Mouse (Mus musculus) megakaryocyte-erythroid progenitor cell, adult 5-6 weeks (primary cell): ENCODE measurements at regions not wholly inside any gene's neighbourhood (a gene's known extent, or its start where the extent isn't known, plus 50 kb on each side); places are given as distances from the start of the nearest gene placed in this dataset.

Experiments
- ATAC-seq: replicated peaks from 2 replicates; pipeline ENCODE4 v1.8.0; 2016; ENCODE audit warnings: mild to moderate bottlenecking, inconsistent platforms; ENCODE audit not compliant: severe bottlenecking, poor library complexity, low FRiP score, low TSS enrichment

GRCm38 (mm10) chr4:31455466-31455865, 508.4 kb upstream of the Map3k7 start:
- no peak for ATAC-seq

DNA sequence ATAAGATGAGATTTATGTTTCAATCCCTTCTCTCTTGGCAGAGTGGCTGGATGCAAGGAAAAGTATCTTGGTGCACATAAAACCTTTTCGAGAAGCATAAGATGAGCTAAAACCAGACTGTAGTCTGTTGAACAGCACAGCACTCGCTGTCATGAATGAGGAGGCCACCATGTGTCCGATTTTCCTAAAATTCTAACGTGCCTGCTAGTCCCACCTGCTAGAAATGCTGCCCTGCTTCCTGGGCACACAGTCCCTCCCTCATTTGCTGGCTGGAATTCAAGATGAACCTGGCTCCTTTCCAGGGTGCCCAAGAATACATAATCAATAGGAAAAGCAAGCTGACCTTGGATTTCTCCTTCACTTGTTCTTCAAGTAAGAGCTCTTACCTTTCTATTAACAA, 501.4 kb upstream of the Map3k7 start:
- no peak for ATAC-seq

DNA sequence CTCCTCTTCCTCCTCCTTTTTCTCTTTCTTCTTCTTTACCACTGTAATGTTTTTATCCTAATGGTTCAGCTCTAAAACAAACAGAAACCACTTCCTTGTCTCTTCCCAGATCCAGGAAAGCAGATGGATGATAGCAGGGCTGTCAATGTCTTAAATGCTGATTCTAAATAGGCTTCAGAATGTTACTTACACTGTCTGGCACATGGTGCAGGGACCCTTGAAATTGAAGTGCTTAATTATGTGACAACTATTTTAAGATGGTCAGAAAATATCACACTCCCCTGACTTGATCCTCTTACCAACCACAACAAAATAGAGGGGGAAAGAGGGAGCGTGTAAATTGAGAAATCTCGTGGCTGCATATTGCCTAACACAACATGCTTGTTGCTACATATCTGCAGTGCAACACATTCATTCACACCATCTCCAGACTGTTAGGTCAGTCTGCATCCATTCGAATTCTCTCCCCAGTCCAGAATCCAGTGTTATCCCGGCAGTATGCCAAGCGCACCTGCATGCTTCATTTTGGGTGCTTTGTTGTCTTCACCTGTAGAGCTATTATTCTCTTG, 500.7 kb upstream of the Map3k7 start:
- no peak for ATAC-seq

- ATAC-seq = no peak
These were observed 495.6 kb upstream of the Map3k7 start for GRCm38 (mm10) chr4:31468306-31468705.

GRCm38 (mm10) chr4:31469803-31470202, 494.1 kb upstream of the Map3k7 start:
- no peak for ATAC-seq

DNA sequence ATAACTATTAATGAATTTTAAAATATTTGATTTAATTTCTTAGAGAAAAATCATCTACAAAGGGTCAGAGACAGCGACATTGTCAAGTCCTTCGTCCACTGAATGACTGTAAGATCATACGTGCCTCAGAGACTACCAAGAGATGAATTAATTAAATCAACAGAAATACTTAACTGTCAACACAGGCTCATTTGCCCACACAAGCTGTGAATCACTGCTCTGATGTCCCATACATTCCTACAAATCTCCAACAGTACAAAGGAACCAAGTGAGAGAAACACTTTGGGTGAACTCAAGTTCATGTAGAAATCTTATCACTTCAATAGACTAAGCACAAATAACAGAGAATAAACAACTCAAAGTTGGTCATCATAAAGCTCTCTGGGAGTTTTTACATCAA, 471.4 kb upstream of the Map3k7 start:
- no peak for ATAC-seq

- ATAC-seq = no peak
These were observed 470.8 kb upstream of the Map3k7 start for GRCm38 (mm10) chr4:31493087-31493511.

GRCm38 (mm10) chr4:31499888-31500287, 464.0 kb upstream of the Map3k7 start:
- no peak for ATAC-seq

DNA sequence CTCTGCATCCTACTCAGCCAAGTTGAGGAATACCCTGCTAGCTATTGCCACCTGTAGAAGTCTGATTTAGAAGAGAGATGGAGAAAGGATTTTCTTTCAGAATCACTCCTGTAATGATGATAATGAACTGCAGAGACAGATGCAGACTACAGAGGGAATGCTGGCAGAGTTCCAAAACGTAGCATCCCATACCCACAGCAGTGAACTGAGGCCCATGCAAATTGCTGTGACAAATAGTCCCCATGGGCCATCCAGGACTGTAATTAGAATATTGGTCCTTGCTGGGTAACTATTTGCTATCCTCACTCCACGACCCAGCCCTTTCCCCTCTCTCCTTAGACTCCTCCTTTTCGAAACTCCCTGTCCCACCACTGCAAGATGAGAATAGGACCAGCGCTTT, 463.5 kb upstream of the Map3k7 start:
- no peak for ATAC-seq

DNA sequence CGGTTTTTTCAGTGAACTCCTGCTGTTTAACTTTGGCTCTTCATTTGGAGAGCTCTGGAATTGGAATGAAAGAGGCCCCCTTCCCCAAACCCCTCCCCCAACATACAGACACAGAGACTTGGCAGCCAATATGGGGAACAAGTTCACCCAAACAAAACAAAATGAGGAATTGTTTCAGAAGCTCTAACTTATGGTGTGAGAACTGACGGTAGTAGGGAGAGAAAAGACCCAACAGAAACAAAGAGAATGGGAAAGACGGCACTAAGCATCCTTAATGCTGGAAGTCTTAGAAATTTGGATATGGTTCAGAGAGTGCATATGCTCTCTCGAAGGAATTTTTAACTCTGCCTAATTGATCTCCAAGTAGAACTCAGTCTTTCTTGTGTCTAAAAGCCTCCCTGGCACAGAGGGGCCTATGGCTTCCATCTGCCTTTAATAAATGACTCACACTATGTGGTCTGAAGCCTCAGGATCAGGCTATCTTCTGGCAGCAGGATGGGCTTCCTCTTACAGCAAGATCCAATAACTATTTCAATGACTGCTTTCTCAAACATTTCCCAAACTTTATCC, 438.2 kb upstream of the Map3k7 start:
- ATAC-seq = no peak

DNA sequence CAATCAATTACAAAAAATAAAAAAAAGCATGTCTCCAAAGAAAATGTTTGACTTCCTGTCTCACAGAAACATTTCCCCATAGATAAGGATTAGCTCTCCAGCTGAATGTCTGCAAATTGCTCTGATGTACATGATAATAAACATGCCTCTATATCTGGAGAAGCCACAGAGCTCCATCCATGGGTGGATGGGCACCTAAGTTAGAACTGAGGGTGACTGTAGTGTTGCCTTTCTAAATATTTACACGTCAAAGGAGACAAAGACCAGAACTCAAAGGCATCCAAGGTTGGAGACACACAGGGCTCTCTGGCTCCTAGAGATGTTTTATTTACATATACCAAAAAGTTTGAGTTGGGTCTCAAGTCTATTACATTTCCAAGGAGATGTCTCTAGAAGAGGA, 427.1 kb upstream of the Map3k7 start:
- ATAC-seq = no peak

- no peak for ATAC-seq
These were observed 410.0 kb upstream of the Map3k7 start for GRCm38 (mm10) chr4:31553780-31554394.

DNA sequence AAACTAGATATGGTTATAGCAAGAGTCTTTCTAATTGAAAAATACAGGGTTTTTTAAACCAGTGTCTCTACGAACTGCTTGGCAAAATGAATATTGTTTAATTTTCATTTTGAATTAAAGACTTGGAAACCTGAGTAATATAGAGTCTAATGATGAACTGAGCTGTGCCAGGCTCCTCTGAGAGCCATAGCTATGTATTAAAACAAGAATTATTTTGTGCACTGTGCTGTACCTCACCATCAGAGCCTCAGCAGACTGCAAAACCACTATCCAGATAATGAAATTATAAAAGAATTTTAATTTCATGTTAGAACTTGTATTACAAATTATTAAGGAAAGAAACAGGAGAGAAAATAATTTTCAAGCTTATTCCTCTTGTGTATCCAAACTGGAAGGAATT, 408.8 kb upstream of the Map3k7 start:
- ATAC-seq = no peak

GRCm38 (mm10) chr4:31557261-31557660, 406.6 kb upstream of the Map3k7 start:
- no peak for ATAC-seq

DNA sequence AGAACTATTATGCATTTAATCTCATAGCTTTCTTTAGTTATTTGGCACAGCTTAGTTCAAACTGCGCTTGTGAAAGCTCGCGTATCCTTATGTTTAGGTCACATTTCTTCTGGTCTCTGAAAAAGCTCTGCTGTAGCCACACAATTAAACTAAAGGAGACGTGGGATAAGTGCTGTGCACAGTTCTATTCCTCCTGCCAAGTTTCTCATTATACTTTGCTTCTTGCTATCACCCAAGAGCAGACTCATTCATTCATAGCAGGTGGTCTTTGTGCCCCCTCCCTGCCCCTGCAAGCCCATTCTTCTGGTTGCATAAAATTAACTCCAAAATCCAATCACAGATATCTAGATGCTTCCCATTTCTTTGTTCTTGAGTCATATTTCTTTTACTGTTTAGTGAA, 403.6 kb upstream of the Map3k7 start:
- no peak for ATAC-seq

DNA sequence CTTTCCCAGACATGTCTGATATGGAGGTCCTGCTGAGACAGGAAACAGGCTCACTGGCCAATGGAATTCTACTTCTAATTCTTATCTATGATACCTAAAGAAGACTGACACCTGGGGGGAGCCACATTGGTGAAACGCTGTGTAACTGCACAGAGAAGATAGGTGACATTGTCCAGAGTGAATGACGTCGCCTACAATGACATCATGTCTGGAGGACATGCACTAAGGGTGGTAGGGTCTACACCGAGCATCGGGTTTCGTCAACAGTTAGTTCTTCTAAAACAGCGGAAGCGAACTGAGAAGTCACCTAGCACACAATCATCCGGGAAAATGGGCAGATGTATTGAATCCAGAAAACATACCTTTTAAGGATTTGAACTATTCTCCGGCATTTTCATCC, 402.7 kb upstream of the Map3k7 start:
- no peak for ATAC-seq

DNA sequence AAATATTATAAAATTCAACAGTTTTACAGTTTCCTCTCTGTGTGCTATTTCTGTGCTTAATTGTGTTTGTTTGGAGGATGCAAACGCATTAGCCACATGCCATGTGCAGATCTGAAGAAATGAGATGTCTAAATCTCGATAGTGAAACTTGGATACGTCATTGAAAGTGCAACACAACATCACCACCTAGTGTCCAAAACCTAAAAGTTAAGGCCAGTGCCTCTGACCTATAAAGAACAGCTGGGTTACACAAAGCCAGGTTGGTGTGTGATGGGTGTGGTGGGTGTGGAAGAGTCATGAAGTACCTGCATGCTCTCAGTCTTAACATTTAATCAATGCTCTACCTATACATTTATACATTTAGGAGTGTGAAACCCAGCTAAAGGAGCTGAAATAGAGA, 402.1 kb upstream of the Map3k7 start:
- ATAC-seq = peak; percentile 63; the same call in 1 of the 2 replicates

- ATAC-seq = no peak
These were observed 397.7 kb upstream of the Map3k7 start for GRCm38 (mm10) chr4:31566158-31566557.

- ATAC-seq = no peak
These were observed 397.1 kb upstream of the Map3k7 start for GRCm38 (mm10) chr4:31566834-31567233.

DNA sequence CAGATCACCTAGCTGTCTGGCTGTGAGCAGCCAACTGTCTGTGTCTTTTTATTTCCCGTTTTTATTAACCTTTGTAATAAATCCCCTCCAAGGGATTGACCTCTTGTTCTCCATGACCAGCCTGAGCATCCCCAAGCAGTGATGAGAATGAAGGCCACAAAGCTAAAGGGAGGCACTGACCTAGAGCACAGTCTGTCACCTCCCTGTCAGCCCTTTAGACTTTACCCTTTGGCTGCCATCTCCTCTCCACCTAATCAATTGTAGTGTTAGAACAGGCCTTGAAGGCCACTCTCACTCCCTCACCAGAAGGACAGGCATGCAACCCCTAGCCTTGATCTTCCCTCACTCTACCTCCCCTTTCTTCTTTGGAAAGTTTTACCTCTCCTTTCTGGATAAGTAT, 394.2 kb upstream of the Map3k7 start:
- no peak for ATAC-seq

GRCm38 (mm10) chr4:31576982-31577579, 386.8 kb upstream of the Map3k7 start:
- no peak for ATAC-seq
